Mouse (Mus musculus): Measurements from ENCODE around the gene Cdh13. TPM values are rescaled to one million over a fixed set of nuclear protein-coding genes. Genes with fewer than 3 reads are reported as not detected.

Gene Cdh13
- polyA plus RNA-seq, 1 experiment, result not detected

- H3K4me3 ChIP-seq (replicated peaks; ENCODE audit: control insufficient read depth, low read depth, low read length), result no peak overlapping the region
- 87% methylated on average over 11 of the region's 11 CpGs for WGBS
- no peaks in the 10 kb centered on the region for H3K4me1 ChIP-seq (ENCODE audit: control insufficient read depth, insufficient read depth, low read length)
- TF ChIP-seq POLR2A (IDR thresholded peaks at IDR 0.05; ENCODE audit: borderline replicate concordance, control insufficient read depth, low read depth, low read length) (no peak), CTCF (IDR thresholded peaks at IDR 0.05; ENCODE audit: control insufficient read depth, insufficient read depth, low read length) (no peak)
- no peak overlapping the region for H3K27ac ChIP-seq (ENCODE audit: control insufficient read depth, insufficient read depth, low read depth, low read length, poor library complexity)
These were observed 754.0 kb downstream of the Cdh13 start for GRCm38 (mm10) chr8:119037571-119037970.

- no peak for TF ChIP-seq CTCF (IDR thresholded peaks at IDR 0.05; ENCODE audit: control insufficient read depth, insufficient read depth, low read length)
- Histone ChIP-seq H3K4me3 (replicated peaks; ENCODE audit: control insufficient read depth, low read depth, low read length) (no peak overlapping the region), H3K27ac (ENCODE audit: control insufficient read depth, insufficient read depth, low read depth, low read length, poor library complexity) (no peak overlapping the region), H3K4me1 (ENCODE audit: control insufficient read depth, insufficient read depth, low read length) (no peaks in the 10 kb centered on the region)
- 75% methylated on average over 2 of the region's 2 CpGs for WGBS
These were observed 755.8 kb downstream of the Cdh13 start for GRCm38 (mm10) chr8:119039358-119039757.

- WGBS, result 57% methylated on average over 5 of the region's 5 CpGs
- no peaks in the 10 kb centered on the region for H3K4me1 ChIP-seq (ENCODE audit: control insufficient read depth, insufficient read depth, low read length)
- no peak overlapping the region for H3K27ac ChIP-seq (ENCODE audit: control insufficient read depth, insufficient read depth, low read depth, low read length, poor library complexity)
These were observed 774.3 kb downstream of the Cdh13 start for GRCm38 (mm10) chr8:119057876-119058275.

GRCm38 (mm10) chr8:119061671-119062070 lies 778.1 kb downstream of the Cdh13 start:
- Histone ChIP-seq H3K4me1 (ENCODE audit: control insufficient read depth, insufficient read depth, low read length) (no peaks in the 10 kb centered on the region), H3K4me3 (replicated peaks; ENCODE audit: control insufficient read depth, low read depth, low read length) (no peak overlapping the region), H3K27ac (ENCODE audit: control insufficient read depth, insufficient read depth, low read depth, low read length, poor library complexity) (no peak overlapping the region)
- TF ChIP-seq POLR2A (IDR thresholded peaks at IDR 0.05; ENCODE audit: borderline replicate concordance, control insufficient read depth, low read depth, low read length) (no peak), CTCF (IDR thresholded peaks at IDR 0.05; ENCODE audit: control insufficient read depth, insufficient read depth, low read length) (no peak)
- 82% methylated on average over 12 of the region's 12 CpGs for WGBS

More at GRCm38 (mm10) chr8:119057876-119058275, 774.3 kb downstream of the Cdh13 start:
- TF ChIP-seq POLR2A (IDR thresholded peaks at IDR 0.05; ENCODE audit: borderline replicate concordance, control insufficient read depth, low read depth, low read length) (no peak), CTCF (IDR thresholded peaks at IDR 0.05; ENCODE audit: control insufficient read depth, insufficient read depth, low read length) (no peak)
- H3K4me3 ChIP-seq (replicated peaks; ENCODE audit: control insufficient read depth, low read depth, low read length), result no peak overlapping the region

GRCm38 (mm10) chr8:119064523-119064922 lies 781.0 kb downstream of the Cdh13 start:
- H3K27ac ChIP-seq (ENCODE audit: control insufficient read depth, insufficient read depth, low read depth, low read length, poor library complexity), result no peak overlapping the region
- TF ChIP-seq CTCF (IDR thresholded peaks at IDR 0.05; ENCODE audit: control insufficient read depth, insufficient read depth, low read length), result 0 out of 2 replicates have a peak, but pooled peaks have one; percentile 7
- no peak for TF ChIP-seq POLR2A (IDR thresholded peaks at IDR 0.05; ENCODE audit: borderline replicate concordance, control insufficient read depth, low read depth, low read length)
- 18% methylated on average over 11 of the region's 11 CpGs for WGBS
- H3K4me1 ChIP-seq (ENCODE audit: control insufficient read depth, insufficient read depth, low read length), result no peaks in the 10 kb centered on the region
- no peak overlapping the region for H3K4me3 ChIP-seq (replicated peaks; ENCODE audit: control insufficient read depth, low read depth, low read length)

GRCm38 (mm10) chr8:119072291-119072690 lies 788.8 kb downstream of the Cdh13 start:
- Histone ChIP-seq H3K27ac (ENCODE audit: control insufficient read depth, insufficient read depth, low read depth, low read length, poor library complexity) (no peak overlapping the region), H3K4me3 (replicated peaks; ENCODE audit: control insufficient read depth, low read depth, low read length) (no peak overlapping the region), H3K4me1 (ENCODE audit: control insufficient read depth, insufficient read depth, low read length) (no peaks in the 10 kb centered on the region)
- WGBS, result 67% methylated on average over 6 of the region's 6 CpGs
- no peak for TF ChIP-seq POLR2A (IDR thresholded peaks at IDR 0.05; ENCODE audit: borderline replicate concordance, control insufficient read depth, low read depth, low read length)

- TF ChIP-seq POLR2A (IDR thresholded peaks at IDR 0.05; ENCODE audit: borderline replicate concordance, control insufficient read depth, low read depth, low read length) (no peak), CTCF (IDR thresholded peaks at IDR 0.05; ENCODE audit: control insufficient read depth, insufficient read depth, low read length) (no peak)
- H3K4me3 ChIP-seq (replicated peaks; ENCODE audit: control insufficient read depth, low read depth, low read length), result no peak overlapping the region
- H3K4me1 ChIP-seq (ENCODE audit: control insufficient read depth, insufficient read depth, low read length), result no peaks in the 10 kb centered on the region
- no peak overlapping the region for H3K27ac ChIP-seq (ENCODE audit: control insufficient read depth, insufficient read depth, low read depth, low read length, poor library complexity)
- WGBS, result 75% methylated on average over 8 of the region's 8 CpGs
These were observed 801.5 kb downstream of the Cdh13 start for GRCm38 (mm10) chr8:119085022-119085421.

- 47% methylated on average over 6 of the region's 6 CpGs for WGBS
- no peak overlapping the region for H3K27ac ChIP-seq (ENCODE audit: control insufficient read depth, insufficient read depth, low read depth, low read length, poor library complexity)
- no peak overlapping the region for H3K4me3 ChIP-seq (replicated peaks; ENCODE audit: control insufficient read depth, low read depth, low read length)
- no peaks in the 10 kb centered on the region for H3K4me1 ChIP-seq (ENCODE audit: control insufficient read depth, insufficient read depth, low read length)
- TF ChIP-seq CTCF (IDR thresholded peaks at IDR 0.05; ENCODE audit: control insufficient read depth, insufficient read depth, low read length), result no peak
- TF ChIP-seq POLR2A (IDR thresholded peaks at IDR 0.05; ENCODE audit: borderline replicate concordance, control insufficient read depth, low read depth, low read length), result no peak
These were observed 814.7 kb downstream of the Cdh13 start for GRCm38 (mm10) chr8:119098261-119098660.

- TF ChIP-seq POLR2A (IDR thresholded peaks at IDR 0.05; ENCODE audit: borderline replicate concordance, control insufficient read depth, low read depth, low read length), result no peak
- no peak for TF ChIP-seq CTCF (IDR thresholded peaks at IDR 0.05; ENCODE audit: control insufficient read depth, insufficient read depth, low read length)
- no peak overlapping the region for H3K27ac ChIP-seq (ENCODE audit: control insufficient read depth, insufficient read depth, low read depth, low read length, poor library complexity)
- no peaks in the 10 kb centered on the region for H3K4me1 ChIP-seq (ENCODE audit: control insufficient read depth, insufficient read depth, low read length)
- no peak overlapping the region for H3K4me3 ChIP-seq (replicated peaks; ENCODE audit: control insufficient read depth, low read depth, low read length)
- 74% methylated on average over 6 of the region's 6 CpGs for WGBS
These were observed 819.3 kb downstream of the Cdh13 start for GRCm38 (mm10) chr8:119102871-119103270.

All from bone marrow, adult 2 months (tissue).